ENCODE assay signal across 20 mouse cellular contexts in genomic region chr9:108976483-108976882, GRCm38 (mm10). TPM values are rescaled to one million over a fixed set of nuclear protein-coding genes. Genes with fewer than 3 reads are reported as not detected.
"Had no signal": no experiment of that assay in that cellular context is flagged by ENCODE, and none has a peak within 500 bp of the region (broad histone marks: within the 10 kb centered on the region; RNA-seq: fewer than 3 reads in every experiment).

No protein-coding gene starts in this region.

- H3K9ac ChIP-seq: neural tube, embryonic 12.5 days; neural tube, embryonic 13.5 days; neural tube, embryonic 15.5 days; stomach, embryonic 15.5 days had no signal

- H3K27ac ChIP-seq: neural tube, embryonic 12.5 days; neural tube, embryonic 13.5 days; neural tube, embryonic 15.5 days; stomach, embryonic 15.5 days; stomach, postnatal 0 days had no signal

- H3K4me1 ChIP-seq: neural tube, embryonic 12.5 days; neural tube, embryonic 13.5 days; neural tube, embryonic 15.5 days; stomach, embryonic 15.5 days had no signal

- H3K36me3 ChIP-seq: neural tube, embryonic 12.5 days; neural tube, embryonic 13.5 days; neural tube, embryonic 15.5 days; stomach, embryonic 15.5 days had no signal

- H3K4me3 ChIP-seq: neural tube, embryonic 12.5 days; neural tube, embryonic 13.5 days; neural tube, embryonic 15.5 days; stomach, embryonic 15.5 days had no signal

- H3K27me3 ChIP-seq: neural tube, embryonic 12.5 days; neural tube, embryonic 13.5 days; neural tube, embryonic 15.5 days; stomach, embryonic 15.5 days had no signal

- H3K4me2 ChIP-seq: neural tube, embryonic 12.5 days; neural tube, embryonic 13.5 days; neural tube, embryonic 15.5 days; stomach, embryonic 15.5 days had no signal

- H3K9me3 ChIP-seq: neural tube, embryonic 12.5 days; neural tube, embryonic 13.5 days; neural tube, embryonic 15.5 days; stomach, embryonic 15.5 days had no signal

- DNase-seq: retina, postnatal 1 day; right cerebral cortex, adult 18-20 months; right cerebral cortex, postnatal 14 days; right cerebral cortex, postnatal 25 days; right cerebral cortex, postnatal 4 days; spleen, adult 18-20 months; thymus, adult 18-20 months; thymus, adult 2 months; thymus, postnatal 14 days; thymus, postnatal 25 days; thymus, postnatal 36 days; thymus, postnatal 4 days had no signal

RNA-seq across cellular contexts. Expression of gene Ucn2, which starts 9.3 kb away (rescaled TPM):
- total RNA-seq: neutrophil, adult 5-6 weeks had no signal
- polyA plus RNA-seq: neural tube, embryonic 12.5 days; neural tube, embryonic 13.5 days; neural tube, embryonic 15.5 days; stomach, embryonic 14.5 days; stomach, postnatal 0 days; thymus, postnatal 0 days had no signal
